Mouse (Mus musculus) heart, postnatal 0 days (tissue): ENCODE data around the gene Daam2.

ENCODE experiments used
- CTCF ChIP-seq: IDR thresholded peaks from 2 replicates; pipeline ENCODE4 v1.5.1; 2016; ENCODE audit warnings: antibody characterized with exemption, control low read depth, low read depth
- EP300 ChIP-seq: IDR thresholded peaks from 2 replicates; pipeline ENCODE4 v1.6.1; 2016; ENCODE audit warnings: antibody characterized with exemption, low read depth

DNA sequence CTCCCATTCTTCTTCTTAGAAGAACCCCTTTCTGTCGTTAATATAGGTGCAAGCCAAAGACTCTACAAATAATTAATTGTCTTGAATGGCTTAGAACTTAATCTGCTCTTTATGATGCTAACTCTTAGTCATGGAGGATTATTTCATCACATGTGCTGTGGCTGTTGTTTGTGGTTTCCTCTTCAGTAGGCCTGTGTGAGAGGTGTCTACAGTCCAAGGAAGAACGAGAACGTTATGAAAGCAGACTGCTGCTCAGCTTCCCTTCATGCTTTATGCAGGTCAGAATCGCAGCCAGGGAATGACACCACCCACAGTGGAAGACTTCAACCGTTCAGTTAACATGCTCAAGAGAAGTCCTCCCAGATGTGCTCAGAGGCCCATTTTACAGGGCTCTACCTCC is 151.2 kb downstream of the Daam2 start:
- TF ChIP-seq CTCF (no peak), EP300 (no peak)
